Mouse (Mus musculus) ovary, postnatal 14 days (tissue): ENCODE results near the gene Dnah3.

Experiments
- DNase-seq: peaks from one replicate; pipeline ENCODE4 v3.0.0; 2022; ENCODE audit warnings: low spot score

Gene Dnah3

GRCm38 (mm10) chr7:120095180-120095579 is at the start of gene Dnah3:
TSS of gene Dnah3 (minus strand) at chr7:120095280.
- DNase-seq, result no peak

GRCm38 (mm10) chr7:120142743-120143142 is 47.7 kb upstream of the Dnah3 start:
- DNase-seq, result no peak

GRCm38 (mm10) chr7:120128951-120129350 is 33.9 kb upstream of the Dnah3 start:
- DNase-seq, result no peak

- DNase-seq, result no peak
Measured at GRCm38 (mm10) chr7:120127686-120128059, 32.6 kb upstream of the Dnah3 start.

- no peak for DNase-seq
Measured at GRCm38 (mm10) chr7:120126976-120127685, 32.1 kb upstream of the Dnah3 start.

- peak; percentile 60 for DNase-seq
Measured at GRCm38 (mm10) chr7:120124844-120125243, 29.8 kb upstream of the Dnah3 start.

- DNase-seq, result no peak
Measured at GRCm38 (mm10) chr7:120123776-120124175, 28.7 kb upstream of the Dnah3 start.

GRCm38 (mm10) chr7:120117529-120117928 is 22.4 kb upstream of the Dnah3 start:
- no peak for DNase-seq

GRCm38 (mm10) chr7:120116976-120117375 is 21.9 kb upstream of the Dnah3 start:
- no peak for DNase-seq

- no peak for DNase-seq
Measured at GRCm38 (mm10) chr7:120109676-120110075, 14.6 kb upstream of the Dnah3 start.

- no peak for DNase-seq
Measured at GRCm38 (mm10) chr7:120106356-120106755, 11.3 kb upstream of the Dnah3 start.

GRCm38 (mm10) chr7:120104975-120105374 is 9.9 kb upstream of the Dnah3 start:
- DNase-seq, result no peak

GRCm38 (mm10) chr7:120103019-120103567 is 8.0 kb upstream of the Dnah3 start:
- no peak for DNase-seq

- DNase-seq, result peak; percentile 82
Measured at GRCm38 (mm10) chr7:120102164-120102972, 7.3 kb upstream of the Dnah3 start, which contains the start of gene Tmem159. TSS of gene Tmem159 (plus strand) at chr7:120102353.

- DNase-seq, result peak; percentile 65
Measured at GRCm38 (mm10) chr7:120098403-120098802, 3.3 kb upstream of the Dnah3 start.

GRCm38 (mm10) chr7:120097845-120098244 is 2.8 kb upstream of the Dnah3 start:
- DNase-seq, result peak; percentile 21

GRCm38 (mm10) chr7:120094216-120094615 is 864 bp downstream of the Dnah3 start:
- DNase-seq, result no peak

- DNase-seq, result no peak
Measured at GRCm38 (mm10) chr7:120093033-120093432, 2.0 kb downstream of the Dnah3 start.

GRCm38 (mm10) chr7:120080177-120080576 is 14.9 kb downstream of the Dnah3 start:
- no peak for DNase-seq

- DNase-seq, result no peak
Measured at GRCm38 (mm10) chr7:120069164-120069563, 25.9 kb downstream of the Dnah3 start.

GRCm38 (mm10) chr7:120068114-120068513 is 27.0 kb downstream of the Dnah3 start:
- no peak for DNase-seq

GRCm38 (mm10) chr7:120064045-120064444 is 31.0 kb downstream of the Dnah3 start:
- no peak for DNase-seq

GRCm38 (mm10) chr7:120055479-120055878 is 39.6 kb downstream of the Dnah3 start:
- no peak for DNase-seq
